In the genomic region with DNA sequence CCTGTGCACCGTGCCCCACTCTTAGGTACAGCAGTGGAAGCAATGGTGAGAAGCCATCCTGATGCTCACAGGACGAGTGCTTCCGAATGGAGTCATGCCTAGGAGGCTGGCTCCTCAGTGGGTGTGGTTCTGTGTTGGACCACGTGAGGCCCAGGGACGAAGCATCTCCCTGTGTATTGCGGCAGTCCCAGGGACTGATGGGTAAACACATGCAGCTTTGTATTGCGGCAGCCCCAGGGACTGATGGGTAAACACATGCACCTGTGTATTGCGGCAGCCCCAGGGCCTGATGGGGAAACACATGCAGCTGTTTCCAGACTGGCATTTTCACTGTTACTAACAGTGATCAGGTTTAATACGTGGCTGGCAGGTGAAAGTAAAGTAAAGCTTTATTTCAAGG, we compare ENCODE assay signal across 21 mouse cellular contexts. TPM values are rescaled to one million over a fixed set of nuclear protein-coding genes. Genes with fewer than 3 reads are reported as not detected.
DNase-seq lines count a peak whose midpoint lies in the region; ATAC-seq and TF ChIP-seq lines count a peak whose summit lies in the region.
"Had no signal": no experiment of that assay in that cellular context is flagged by ENCODE, and none has a peak within 500 bp of the region (broad histone marks: within the 10 kb centered on the region; RNA-seq: fewer than 3 reads in every experiment).

No protein-coding gene starts in this region.

- H3K27me3 ChIP-seq in hindbrain, embryonic 12.5 days = no peaks in the 10 kb centered on the region
- no peaks in the 10 kb centered on the region for H3K27me3 ChIP-seq in hindbrain, embryonic 11.5 days (ENCODE audit: control insufficient read depth, insufficient read depth, low read length)
- no peaks in the 10 kb centered on the region for H3K27me3 ChIP-seq in forebrain, postnatal 0 days (ENCODE audit: insufficient read depth, low read length)
- no peaks in the 10 kb centered on the region for H3K27me3 ChIP-seq in midbrain, embryonic 15.5 days (replicated peaks)
- H3K27me3 ChIP-seq: embryonic facial prominence, embryonic 13.5 days; heart, embryonic 15.5 days had no signal

- H3K36me3 ChIP-seq in hindbrain, embryonic 12.5 days = peaks cover 55% of the 10 kb centered on the region
- H3K36me3 ChIP-seq in hindbrain, embryonic 11.5 days (ENCODE audit: control insufficient read depth, insufficient read depth, low read length) = 0 out of 2 replicates have a peak, but pooled peaks cover 4% of the 10 kb centered on the region
- H3K36me3 ChIP-seq in forebrain, postnatal 0 days (ENCODE audit: insufficient read depth) = peaks cover 24% of the 10 kb centered on the region
- peaks cover 21% of the 10 kb centered on the region for H3K36me3 ChIP-seq in midbrain, embryonic 15.5 days (replicated peaks)

- TF ChIP-seq CTCF in forebrain, postnatal 0 days (IDR thresholded peaks at IDR 0.05; ENCODE audit: low read depth) = no peak

- no peak overlapping the region for H3K27ac ChIP-seq in hindbrain, embryonic 12.5 days
- no peak overlapping the region for H3K27ac ChIP-seq in hindbrain, embryonic 11.5 days (ENCODE audit: low read depth, low read length)
- no peak overlapping the region for H3K27ac ChIP-seq in forebrain, postnatal 0 days (ENCODE audit: low read depth, low read length)
- no peak overlapping the region for H3K27ac ChIP-seq in midbrain, embryonic 15.5 days
- H3K27ac ChIP-seq: embryonic facial prominence, embryonic 13.5 days; heart, embryonic 15.5 days had no signal

- H3K4me3 ChIP-seq in hindbrain, embryonic 12.5 days = no peak overlapping the region
- no peak overlapping the region for H3K4me3 ChIP-seq in hindbrain, embryonic 11.5 days (ENCODE audit: low read depth, low read length)
- H3K4me3 ChIP-seq in forebrain, postnatal 0 days (ENCODE audit: low read depth, low read length) = no peak overlapping the region
- H3K4me3 ChIP-seq in midbrain, embryonic 15.5 days = no peak overlapping the region
- H3K4me3 ChIP-seq: embryonic facial prominence, embryonic 13.5 days; heart, embryonic 15.5 days; myocyte had no signal

- no peak overlapping the region for H3K9ac ChIP-seq in hindbrain, embryonic 12.5 days
- H3K9ac ChIP-seq in hindbrain, embryonic 11.5 days (ENCODE audit: low read depth, low read length) = no peak overlapping the region
- H3K9ac ChIP-seq in forebrain, postnatal 0 days = no peak overlapping the region
- no peak overlapping the region for H3K9ac ChIP-seq in midbrain, embryonic 15.5 days
- H3K9ac ChIP-seq: embryonic facial prominence, embryonic 13.5 days; heart, embryonic 15.5 days had no signal

- no peak for DNase-seq in hindbrain, embryonic 11.5 days (ENCODE audit: low spot score)
- peak; percentile 25 for DNase-seq in ZHBTc4 (ENCODE audit: low read depth, low spot score)
- DNase-seq in forebrain, postnatal 0 days = no peak
- DNase-seq in heart, adult 9 months (ENCODE audit: low spot score in 2 of 2) = no peak
- no peak for DNase-seq in urinary bladder, adult 18-20 months (ENCODE audit: low spot score in 2 of 2)
- DNase-seq in spleen, postnatal 4 days (ENCODE audit: low spot score in 2 of 2) = no peak
- DNase-seq: adrenal gland, postnatal 14 days; B cell, adult 2 months; cerebellum, postnatal 25 days; kidney, adult 18-20 months; kidney, postnatal 4 days; layer of hippocampus, postnatal 36 days; left cerebral cortex, postnatal 4 days; lung, postnatal 4 days; thymus, postnatal 25 days had no signal

- no peaks in the 10 kb centered on the region for H3K4me1 ChIP-seq in hindbrain, embryonic 12.5 days
- H3K4me1 ChIP-seq in hindbrain, embryonic 11.5 days (replicated peaks; ENCODE audit: control insufficient read depth, insufficient read depth, low read length) = no peaks in the 10 kb centered on the region
- H3K4me1 ChIP-seq in forebrain, postnatal 0 days (ENCODE audit: insufficient read depth) = no peaks in the 10 kb centered on the region
- no peaks in the 10 kb centered on the region for H3K4me1 ChIP-seq in midbrain, embryonic 15.5 days
- H3K4me1 ChIP-seq: heart, embryonic 15.5 days had no signal

- ATAC-seq in hindbrain, embryonic 12.5 days (ENCODE audit: low FRiP score) = 0 out of 2 replicates have a peak, but pooled peaks have one; percentile 13
- ATAC-seq in hindbrain, embryonic 11.5 days (ENCODE audit: low FRiP score) = no peak
- ATAC-seq in forebrain, postnatal 0 days = peak; percentile 94
- ATAC-seq in midbrain, embryonic 15.5 days (replicated peaks) = peak; percentile 75

- 86% methylated on average over 9 of the region's 9 CpGs for WGBS in hindbrain, embryonic 12.5 days
- 94% methylated on average over 9 of the region's 9 CpGs for WGBS in hindbrain, embryonic 11.5 days
- 49% methylated on average over 9 of the region's 9 CpGs for WGBS in forebrain, postnatal 0 days
- WGBS in midbrain, embryonic 15.5 days = 87% methylated on average over 9 of the region's 9 CpGs

- no peak overlapping the region for H3K4me2 ChIP-seq in hindbrain, embryonic 12.5 days (replicated peaks)
- H3K4me2 ChIP-seq in hindbrain, embryonic 11.5 days (replicated peaks; ENCODE audit: low read depth, low read length) = no peak overlapping the region
- H3K4me2 ChIP-seq in forebrain, postnatal 0 days (ENCODE audit: low read depth) = no peak overlapping the region
- no peak overlapping the region for H3K4me2 ChIP-seq in midbrain, embryonic 15.5 days
- H3K4me2 ChIP-seq: embryonic facial prominence, embryonic 13.5 days; heart, embryonic 15.5 days had no signal

- H3K9me3 ChIP-seq in hindbrain, embryonic 12.5 days (replicated peaks) = no peaks in the 10 kb centered on the region
- no peaks in the 10 kb centered on the region for H3K9me3 ChIP-seq in hindbrain, embryonic 11.5 days (ENCODE audit: control insufficient read depth, low read length)
- no peaks in the 10 kb centered on the region for H3K9me3 ChIP-seq in forebrain, postnatal 0 days (ENCODE audit: low read length)
- H3K9me3 ChIP-seq in midbrain, embryonic 15.5 days = no peaks in the 10 kb centered on the region
- H3K9me3 ChIP-seq: embryonic facial prominence, embryonic 13.5 days; heart, embryonic 15.5 days had no signal

RNA-seq across cellular contexts. Expression of gene Mrps35, which starts 19.1 kb away (rescaled TPM):
- polyA plus RNA-seq in hindbrain, embryonic 12.5 days (2016; fragmentation: Nextera tagmentation; extraction: Ambion mirVana) = 69.9 and 70.8 TPM in 2 replicates
- polyA plus RNA-seq in hindbrain, embryonic 11.5 days (2014; fragmentation: Nextera tagmentation; extraction: Ambion mirVana) = 84.1 and 87.5 TPM in 2 replicates
- total RNA-seq in forebrain, postnatal 0 days (2014; rRNA removed) = 12.6 and 20.3 TPM in 2 replicates
- 82.6 and 83.2 TPM in 2 replicates for polyA plus RNA-seq in forebrain, postnatal 0 days (2015; fragmentation: Nextera tagmentation; extraction: Ambion mirVana)
- 67.8 and 78.9 TPM in 2 replicates for polyA plus RNA-seq in midbrain, embryonic 15.5 days (2015; fragmentation: Nextera tagmentation; extraction: Ambion mirVana)

RNA-seq across cellular contexts. Expression of gene Mansc4, which starts 25.2 kb away (rescaled TPM):
- polyA plus RNA-seq in hindbrain, embryonic 12.5 days (2016; fragmentation: Nextera tagmentation; extraction: Ambion mirVana) = 0.76 and 0.88 TPM in 2 replicates
- polyA plus RNA-seq in hindbrain, embryonic 11.5 days (2014; fragmentation: Nextera tagmentation; extraction: Ambion mirVana) = 0.92 and 0.96 TPM in 2 replicates
- 1.0 and 1.6 TPM in 2 replicates for total RNA-seq in forebrain, postnatal 0 days (2014; rRNA removed)
- 0.79 and 1.6 TPM in 2 replicates for polyA plus RNA-seq in forebrain, postnatal 0 days (2015; fragmentation: Nextera tagmentation; extraction: Ambion mirVana)
- 0.89 and 1.0 TPM in 2 replicates for polyA plus RNA-seq in midbrain, embryonic 15.5 days (2015; fragmentation: Nextera tagmentation; extraction: Ambion mirVana)
- polyA plus RNA-seq: liver, embryonic 16.5 days had no signal

RNA-seq across cellular contexts. Expression of gene Rep15, which starts 29.2 kb away (rescaled TPM):
- polyA plus RNA-seq in hindbrain, embryonic 12.5 days (2016; fragmentation: Nextera tagmentation; extraction: Ambion mirVana) = 0.50 and 0.90 TPM in 2 replicates
- polyA plus RNA-seq in hindbrain, embryonic 11.5 days (2014; fragmentation: Nextera tagmentation; extraction: Ambion mirVana) = 0.46 and 0.98 TPM in 2 replicates
- 1.0 and 1.1 TPM in 2 replicates for total RNA-seq in forebrain, postnatal 0 days (2014; rRNA removed)
- polyA plus RNA-seq in forebrain, postnatal 0 days (2015; fragmentation: Nextera tagmentation; extraction: Ambion mirVana) = 0.35 and 0.74 TPM in 2 replicates
- 0.85 and 1.1 TPM in 2 replicates for polyA plus RNA-seq in midbrain, embryonic 15.5 days (2015; fragmentation: Nextera tagmentation; extraction: Ambion mirVana)

RNA-seq across cellular contexts. Expression of gene Klhl42, which starts 29.5 kb away (rescaled TPM):
- polyA plus RNA-seq in hindbrain, embryonic 12.5 days (2016; fragmentation: Nextera tagmentation; extraction: Ambion mirVana) = 10.5 and 11.9 TPM in 2 replicates
- polyA plus RNA-seq in hindbrain, embryonic 11.5 days (2014; fragmentation: Nextera tagmentation; extraction: Ambion mirVana) = 9.0 and 9.9 TPM in 2 replicates
- 23.9 and 27.8 TPM in 2 replicates for total RNA-seq in forebrain, postnatal 0 days (2014; rRNA removed)
- 4.7 and 6.0 TPM in 2 replicates for polyA plus RNA-seq in forebrain, postnatal 0 days (2015; fragmentation: Nextera tagmentation; extraction: Ambion mirVana)
- polyA plus RNA-seq in midbrain, embryonic 15.5 days (2015; fragmentation: Nextera tagmentation; extraction: Ambion mirVana) = 7.5 and 7.6 TPM in 2 replicates
